Mouse (Mus musculus) R1 (cell line): ENCODE data around the gene Slfn3.
"Not testable (repeated sequence)": the region's sequence is repeated elsewhere in the genome, so short reads cannot be mapped to it uniquely, and the experiment has no call there.

ENCODE experiments used
- DNase-seq: peaks from one replicate; pipeline ENCODE4 v3.0.0-alpha.2; 2018; ENCODE audit warnings: low read depth, low spot score

The Slfn3 gene

DNA sequence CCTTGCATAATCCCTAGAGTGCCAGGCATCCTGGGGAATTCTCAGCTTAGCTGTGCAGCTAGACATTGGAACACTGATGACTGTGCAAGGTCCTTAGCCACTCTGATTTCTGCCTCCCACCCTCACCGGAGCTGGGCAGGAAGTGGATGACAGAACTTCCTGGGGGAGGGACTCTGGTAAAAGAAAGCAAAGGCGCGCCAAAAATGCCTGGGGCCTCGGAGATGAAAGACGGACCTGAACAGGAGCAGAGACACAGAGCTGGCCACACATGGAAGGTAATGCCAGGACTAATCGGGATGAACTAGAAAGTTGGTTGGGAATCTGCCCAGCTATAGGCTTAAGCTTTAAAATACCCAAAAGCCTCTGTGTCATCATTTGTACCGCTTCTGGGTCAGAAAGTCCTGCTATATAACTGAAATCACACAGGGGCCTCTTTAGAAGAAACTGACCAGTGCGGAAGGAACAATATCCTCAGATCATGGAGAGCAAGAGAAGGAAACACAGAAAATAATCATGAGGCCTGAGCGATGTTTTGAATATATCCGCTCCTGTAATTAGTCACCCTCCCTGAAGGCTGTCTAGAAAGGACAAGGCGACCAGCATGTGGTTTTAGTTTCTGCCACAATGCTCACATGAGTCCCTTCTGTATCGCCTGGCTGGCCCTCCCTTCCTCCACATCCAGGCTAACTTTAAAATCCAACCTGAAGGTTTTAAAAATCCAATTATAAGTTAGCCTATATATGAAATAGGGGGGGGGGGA is at the start of gene Slfn3:
TSS of gene Slfn3 (plus strand) at position 197 of the 760 bp plus-strand sequence.
- DNase-seq, result peak; percentile 25

GRCm38 (mm10) chr11:83148939-83149338 is 42.2 kb upstream of the Slfn3 start:
- DNase-seq, result not testable (repeated sequence)

- no peak for DNase-seq
Measured at GRCm38 (mm10) chr11:83174948-83175539, 16.1 kb upstream of the Slfn3 start, which contains the start of gene Slfn4. Slfn4 (plus strand) TSS chr11:83175186.

GRCm38 (mm10) chr11:83192001-83192400 is 871 bp downstream of the Slfn3 start:
- peak; percentile 50 for DNase-seq

DNA sequence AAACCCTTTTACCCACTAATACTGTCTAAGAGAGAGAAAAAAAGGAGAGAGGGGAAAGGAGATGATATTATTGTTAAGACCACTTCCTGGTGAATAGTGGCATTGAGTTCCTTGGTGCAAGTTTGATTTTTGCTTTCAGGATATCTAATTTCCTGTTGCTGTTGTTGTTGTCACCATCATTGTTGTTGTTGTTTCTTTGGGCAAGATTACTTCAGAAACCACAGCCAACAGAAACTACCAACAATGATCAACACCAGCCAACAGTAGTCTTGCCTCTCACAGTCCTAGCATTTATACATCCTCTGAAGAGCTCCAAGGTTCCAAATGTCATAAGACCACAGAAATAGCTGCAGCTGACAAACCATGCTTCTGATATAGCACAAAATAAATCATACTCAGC is 13.9 kb downstream of the Slfn3 start:
- no peak for DNase-seq

DNA sequence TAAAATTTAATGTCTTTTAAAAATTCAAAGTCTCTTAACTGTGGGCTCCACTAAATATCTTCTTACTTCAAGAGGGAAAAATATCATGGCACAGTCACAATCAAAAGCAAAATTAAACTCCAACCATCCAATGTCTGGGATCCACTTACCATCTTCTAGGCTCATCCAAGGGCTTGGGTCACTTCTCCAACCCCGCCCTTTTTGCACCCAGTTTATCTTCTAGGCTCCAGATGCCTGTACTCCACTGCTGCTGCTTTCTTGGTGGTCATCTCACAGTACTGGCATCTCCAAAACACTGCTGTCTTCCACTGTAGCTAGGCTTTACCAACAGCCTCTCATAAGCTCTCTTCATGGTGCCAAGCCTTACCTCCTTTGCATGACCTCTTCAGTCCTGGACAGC is 25.0 kb downstream of the Slfn3 start:
- DNase-seq, result no peak

DNA sequence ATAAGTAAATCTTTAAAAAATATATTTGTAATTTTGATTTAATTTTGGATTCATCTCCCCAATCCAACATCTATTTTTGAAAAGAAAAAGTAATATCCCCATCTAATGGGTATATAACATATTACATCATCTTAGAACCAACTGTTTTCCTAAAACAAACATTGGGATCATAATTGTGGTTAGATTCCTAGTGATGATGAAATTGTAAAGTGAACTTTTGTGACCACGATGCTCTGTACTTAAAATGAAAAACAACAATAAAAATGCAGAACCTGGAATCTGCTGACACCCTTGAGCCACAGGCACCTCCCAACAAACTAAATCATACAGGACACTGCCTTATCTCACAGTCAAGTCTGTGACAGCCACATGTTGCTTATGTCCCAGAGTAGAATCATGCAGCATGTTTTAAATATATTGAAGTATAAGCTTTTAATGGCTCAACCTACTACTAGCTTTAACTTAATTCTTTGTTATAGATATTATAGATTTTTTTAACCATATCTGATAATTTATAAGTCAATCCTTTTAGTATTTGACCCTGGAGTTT is 30.3 kb downstream of the Slfn3 start:
- DNase-seq, result no peak

- DNase-seq, result no peak
Measured at GRCm38 (mm10) chr11:83223367-83223766, 32.2 kb downstream of the Slfn3 start.

- not testable (repeated sequence) for DNase-seq
Measured at GRCm38 (mm10) chr11:83223793-83224192, 32.7 kb downstream of the Slfn3 start.

DNA sequence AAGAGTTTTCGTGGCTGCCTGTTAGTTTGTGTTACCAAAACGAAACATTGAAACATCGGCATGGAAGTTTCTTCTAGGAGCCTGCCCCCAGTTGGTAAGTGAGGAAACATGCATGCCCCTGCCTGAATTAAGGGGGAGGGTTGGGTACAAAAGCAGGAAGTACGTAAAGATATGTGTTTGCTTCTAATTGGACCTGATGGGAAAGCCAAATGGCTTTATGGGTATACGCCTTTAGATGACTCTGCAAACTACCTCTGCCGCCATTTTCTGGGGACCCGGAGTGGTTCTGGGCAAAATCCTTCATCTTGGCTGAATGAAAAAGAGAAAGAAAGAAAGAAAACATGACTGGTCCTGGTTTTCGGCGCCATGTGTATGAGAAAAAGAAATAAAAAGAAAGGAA is 33.1 kb downstream of the Slfn3 start:
- peak; percentile 59 for DNase-seq

GRCm38 (mm10) chr11:83224750-83225149 is 33.6 kb downstream of the Slfn3 start:
- no peak for DNase-seq

DNA sequence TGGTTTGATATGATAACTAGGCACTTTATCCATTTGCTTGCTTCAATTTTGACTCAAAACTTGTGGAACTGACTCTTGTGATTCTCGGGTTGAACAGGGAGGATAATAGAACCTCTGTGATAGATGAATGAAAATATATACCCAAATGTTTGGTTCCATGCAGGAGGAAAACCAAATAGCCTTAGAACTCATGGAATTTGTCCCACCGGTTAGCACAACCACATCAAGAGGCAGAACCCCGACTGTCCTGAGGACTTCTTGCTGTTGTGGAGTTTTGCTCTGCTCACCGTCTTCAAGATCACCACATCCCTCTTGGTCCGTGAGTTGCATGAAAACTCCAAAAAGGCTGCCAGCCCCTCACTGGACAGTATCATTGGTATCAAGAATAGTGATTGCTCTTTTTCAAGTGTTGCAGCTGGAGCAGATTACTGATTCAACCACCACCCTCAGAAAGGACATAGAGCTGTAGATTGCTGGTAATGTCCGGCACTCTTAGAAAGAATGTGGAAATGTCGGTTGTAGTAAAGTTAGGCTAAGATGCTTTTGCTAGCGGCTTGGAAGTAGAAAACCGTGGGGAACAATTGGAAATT is 34.3 kb downstream of the Slfn3 start:
- DNase-seq, result no peak

GRCm38 (mm10) chr11:83227926-83228723 is 37.0 kb downstream of the Slfn3 start:
- DNase-seq, result no peak

GRCm38 (mm10) chr11:83230966-83231365 is 39.8 kb downstream of the Slfn3 start:
- no peak for DNase-seq

DNA sequence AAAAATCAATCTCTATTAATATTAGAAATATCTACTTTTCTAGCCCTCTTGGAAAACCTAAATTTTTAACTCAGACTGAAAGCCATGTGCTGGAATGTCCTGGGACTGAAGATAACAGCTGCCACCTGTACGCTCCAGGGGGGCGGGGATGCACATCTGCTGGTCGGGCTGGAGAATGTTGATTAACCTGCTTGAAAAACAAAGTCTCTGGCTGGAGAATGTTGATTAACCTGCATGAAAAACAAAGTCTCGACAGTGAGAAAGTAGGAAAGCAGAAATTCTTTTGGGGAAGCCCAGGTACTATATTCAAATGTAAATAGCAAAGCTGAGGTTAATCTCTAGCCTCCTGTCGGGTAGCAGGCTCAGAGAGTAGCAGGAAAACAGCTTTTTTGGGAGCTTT is 42.5 kb downstream of the Slfn3 start:
- peak; percentile 87 for DNase-seq

DNA sequence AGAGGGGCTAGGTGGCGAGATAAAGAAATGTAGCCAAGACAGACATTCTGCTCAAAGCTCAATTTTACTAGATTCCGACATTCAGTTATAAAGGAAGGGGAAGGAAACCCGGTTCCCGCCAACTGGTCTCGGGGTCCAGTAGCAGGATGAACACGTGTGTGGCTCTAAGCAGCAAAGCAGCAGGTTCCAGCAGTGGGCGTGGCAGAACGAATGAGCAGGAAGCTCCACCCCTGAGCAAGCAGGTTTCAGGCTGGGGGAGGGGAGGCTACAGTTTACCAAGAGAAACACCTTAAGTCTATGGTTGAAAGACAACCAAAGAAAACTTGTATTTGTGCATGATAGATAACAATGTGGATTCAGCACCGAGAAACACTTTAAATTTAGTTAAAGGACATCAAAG is 46.3 kb downstream of the Slfn3 start:
- peak; percentile 57 for DNase-seq

- no peak for DNase-seq
Measured at GRCm38 (mm10) chr11:83238389-83238788, 47.3 kb downstream of the Slfn3 start.

DNA sequence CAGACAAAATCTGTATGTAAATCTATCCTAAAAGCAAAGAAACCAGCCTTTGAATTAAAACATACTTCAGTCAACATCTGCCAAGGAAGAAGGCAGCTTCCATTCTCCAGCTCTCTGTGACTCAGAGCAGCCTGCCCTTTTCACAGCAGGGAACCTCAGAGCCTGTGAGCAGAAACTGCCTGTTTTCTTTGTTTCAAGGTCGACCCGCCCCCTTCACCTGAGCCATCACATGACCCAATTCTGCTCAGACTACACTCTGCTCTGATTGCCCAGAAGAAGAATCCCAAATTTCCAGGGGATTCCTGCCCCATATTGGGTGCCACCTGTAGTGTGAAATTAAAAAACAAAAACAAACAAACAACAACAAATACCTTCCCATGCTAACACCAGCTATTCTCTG is 48.7 kb downstream of the Slfn3 start:
- peak; percentile 92 for DNase-seq

GRCm38 (mm10) chr11:83257211-83257610 is 66.1 kb downstream of the Slfn3 start:
- DNase-seq, result not testable (repeated sequence)

DNA sequence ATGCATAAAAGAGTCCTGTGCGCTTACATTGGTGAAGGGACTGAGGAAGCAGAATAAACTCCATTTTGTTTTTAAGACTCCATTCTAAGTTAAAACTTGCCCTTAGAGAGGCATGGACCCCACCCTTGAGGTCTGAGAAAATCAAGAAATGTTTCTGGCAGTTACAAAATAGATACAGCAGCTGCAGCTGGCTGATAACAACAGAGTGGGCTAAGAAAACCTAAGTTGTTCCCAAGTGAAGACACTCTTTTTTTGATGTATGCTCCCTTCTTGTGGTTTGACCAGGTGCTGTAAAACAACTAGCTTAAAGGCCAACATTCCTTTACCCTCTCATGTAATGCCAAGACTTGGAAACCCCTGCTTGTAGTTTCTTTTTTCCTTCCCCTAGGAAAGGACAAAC is 71.5 kb downstream of the Slfn3 start:
- DNase-seq, result no peak

DNA sequence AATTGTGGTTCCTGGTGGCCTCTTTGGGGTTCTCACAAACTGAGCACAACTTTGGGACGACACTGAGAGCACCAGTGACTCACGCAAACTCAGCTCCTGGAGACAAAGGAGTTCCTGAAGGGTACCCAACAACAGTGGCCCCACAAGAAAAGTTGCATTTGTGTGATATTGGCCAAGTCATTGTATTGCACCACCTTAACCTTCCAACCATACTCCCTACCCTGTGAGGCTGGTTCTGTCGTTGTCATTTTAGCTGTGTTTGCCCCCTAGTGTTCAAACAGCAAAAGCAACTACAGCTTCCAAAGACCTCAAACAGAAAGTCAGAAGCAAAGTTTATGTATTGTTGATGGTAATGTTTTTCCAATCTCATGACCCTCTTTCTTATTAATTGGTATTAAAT is 72.0 kb downstream of the Slfn3 start:
- DNase-seq, result peak; percentile 33
